Mouse (Mus musculus) megakaryocyte-erythroid progenitor cell, adult 5-6 weeks (primary cell): ENCODE results near the gene Olfr132. TPM values are rescaled to one million over a fixed set of nuclear protein-coding genes. Genes with fewer than 3 reads are reported as not detected.
"Not testable (repeated sequence)": the region's sequence is repeated elsewhere in the genome, so short reads cannot be mapped to it uniquely, and the experiment has no call there.

Experiments used
- ATAC-seq: replicated peaks from 2 replicates; pipeline ENCODE4 v1.8.0; 2016; ENCODE audit warnings: mild to moderate bottlenecking, inconsistent platforms; ENCODE audit not compliant: severe bottlenecking, poor library complexity, low FRiP score, low TSS enrichment
- total RNA-seq, 2 experiments: library from RNA; stranded (forward) in 1 of 2; stranded (reverse) in 1 of 2; fragments of 200-1000, 215-1000 nt in 1 of 2; fragments of >200 nt in 1 of 2; fragmentation: Nextera tagmentation in 1 of 2; gene quantifications; 2 replicates each; pipeline ENCODE4 v1.2.3; 2014 to 2017

Olfr132 gene
- total RNA-seq (2014; fragmentation: Nextera tagmentation), result not detected in 2 replicates
- total RNA-seq (2017), result not detected in 2 replicates

DNA sequence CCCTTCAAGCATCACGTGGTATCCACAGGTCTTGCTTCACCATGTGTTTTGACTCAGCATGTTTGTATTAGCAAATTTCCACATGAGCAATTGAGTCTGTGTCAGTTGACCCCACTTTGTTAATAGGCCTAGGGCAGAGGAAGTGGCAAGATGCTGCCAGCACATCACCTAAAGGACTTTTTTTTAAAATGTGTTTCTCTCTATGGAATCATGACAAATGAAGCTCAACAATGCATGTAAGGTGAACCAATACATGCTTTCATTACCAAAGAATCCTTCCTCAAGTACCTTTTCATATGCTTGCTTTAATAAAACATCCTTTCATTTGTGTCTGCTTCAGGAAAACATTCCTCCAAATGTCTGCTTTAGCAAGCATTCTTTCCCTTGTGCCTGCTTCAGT lies at the start of gene Olfr132:
Olfr132 (minus strand) TSS at position 101 of the 400 bp plus-strand sequence.
- ATAC-seq, result no peak

DNA sequence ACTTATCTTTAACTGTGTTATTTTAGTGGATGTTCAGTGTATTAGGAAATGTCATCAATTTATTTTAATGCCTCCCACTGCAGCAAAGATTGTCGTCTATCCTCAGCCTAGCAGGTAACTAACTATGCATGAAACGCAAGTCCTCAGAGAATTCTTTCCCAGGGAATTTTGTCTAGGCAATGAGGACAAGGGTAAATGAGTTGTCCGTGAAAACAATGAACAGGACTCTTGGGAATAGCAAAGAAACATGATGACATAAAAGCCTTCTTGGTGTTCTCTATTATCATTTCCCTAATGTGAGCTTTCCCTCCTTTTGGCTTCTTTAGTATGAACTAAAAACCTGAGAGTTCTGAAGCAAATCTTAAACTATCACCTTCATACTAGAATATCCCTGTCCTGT lies 36.8 kb upstream of the Olfr132 start, which contains the start of gene Olfr134:
Olfr134 (plus strand) TSS at position 301 of the 400 bp plus-strand sequence.
- no peak for ATAC-seq

DNA sequence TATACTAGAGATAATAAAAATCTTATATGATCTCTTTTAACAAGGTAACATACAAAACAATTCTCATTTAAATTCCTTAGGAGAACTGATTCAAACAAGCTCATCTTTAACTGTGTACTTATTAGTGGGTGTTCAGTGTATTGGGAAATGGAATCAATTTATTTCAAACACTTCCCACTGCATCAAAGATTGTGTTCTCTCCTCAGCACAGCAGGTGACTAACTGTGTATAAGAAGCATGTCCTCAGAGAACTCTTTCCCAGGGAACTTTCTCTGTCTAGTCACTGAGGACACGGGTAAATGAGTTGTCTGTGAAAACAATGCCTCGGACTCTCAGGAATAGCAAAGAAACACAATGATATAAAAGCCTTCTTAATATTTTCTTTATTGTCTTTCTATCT lies 10.7 kb upstream of the Olfr132 start, which contains the start of gene Olfr133:
Olfr133 (plus strand) TSS at position 301 of the 400 bp plus-strand sequence.
- no peak for ATAC-seq

DNA sequence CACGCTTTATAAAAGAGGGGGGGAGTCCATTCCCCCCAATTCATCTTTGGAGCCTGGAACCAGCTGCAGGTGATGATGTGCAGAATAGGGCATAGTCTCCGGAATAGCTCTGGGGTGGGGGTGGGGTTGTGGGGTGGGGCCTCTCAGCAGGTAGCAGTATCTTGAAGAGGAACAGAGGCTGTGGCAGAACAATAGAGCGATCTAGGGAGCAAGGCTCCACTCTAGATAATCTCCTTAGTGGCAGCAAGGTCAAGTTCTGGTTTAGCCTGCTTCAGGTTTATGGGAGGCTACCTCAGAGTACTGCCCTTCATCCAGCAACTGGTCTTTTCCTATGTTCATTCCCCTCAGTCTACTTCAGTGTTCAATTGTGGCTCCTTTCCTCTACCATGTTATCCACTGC lies 9.0 kb downstream of the Olfr132 start:
- not testable (repeated sequence) for ATAC-seq

DNA sequence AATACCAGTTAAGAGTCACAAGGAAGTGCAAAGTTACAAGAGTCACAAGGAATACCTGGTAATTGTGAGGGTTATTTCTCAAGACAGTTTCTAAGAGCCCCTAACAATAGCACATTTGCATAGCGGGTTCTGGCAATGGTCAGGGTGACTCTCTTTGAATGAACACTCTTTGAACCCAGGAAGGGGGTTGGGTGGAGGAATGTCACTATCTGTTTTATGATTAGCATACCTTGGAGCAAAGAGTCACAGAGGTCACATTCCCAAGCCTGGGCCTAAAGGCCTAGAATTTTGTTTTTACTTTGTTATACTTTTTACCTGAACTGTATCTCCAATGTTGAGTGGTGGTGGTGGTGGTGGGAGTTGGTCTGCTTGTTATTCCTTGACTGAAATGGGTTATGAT lies 10.1 kb downstream of the Olfr132 start:
- ATAC-seq, result not testable (repeated sequence)

DNA sequence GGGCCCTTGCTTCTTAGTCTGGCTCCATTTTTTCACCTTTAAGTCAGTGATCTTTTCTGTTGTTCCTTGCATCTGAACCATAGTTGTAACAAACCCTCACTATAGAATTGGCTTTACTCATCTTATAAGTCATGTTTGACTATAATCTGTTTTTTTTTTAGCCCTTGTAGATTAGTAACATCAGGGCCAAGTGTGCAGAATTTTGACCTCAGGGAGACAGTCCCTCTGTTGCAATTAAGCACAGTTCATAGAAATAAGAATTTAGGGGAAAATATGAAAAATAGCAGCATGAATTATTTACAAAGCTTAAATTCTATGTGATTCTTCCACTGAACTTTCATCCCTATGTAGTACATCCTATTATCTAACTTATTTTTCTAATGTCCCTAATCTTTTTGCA lies 45.7 kb downstream of the Olfr132 start, which contains the start of gene Olfr131:
Olfr131 (minus strand) TSS at position 101 of the 400 bp plus-strand sequence.
- no peak for ATAC-seq

DNA sequence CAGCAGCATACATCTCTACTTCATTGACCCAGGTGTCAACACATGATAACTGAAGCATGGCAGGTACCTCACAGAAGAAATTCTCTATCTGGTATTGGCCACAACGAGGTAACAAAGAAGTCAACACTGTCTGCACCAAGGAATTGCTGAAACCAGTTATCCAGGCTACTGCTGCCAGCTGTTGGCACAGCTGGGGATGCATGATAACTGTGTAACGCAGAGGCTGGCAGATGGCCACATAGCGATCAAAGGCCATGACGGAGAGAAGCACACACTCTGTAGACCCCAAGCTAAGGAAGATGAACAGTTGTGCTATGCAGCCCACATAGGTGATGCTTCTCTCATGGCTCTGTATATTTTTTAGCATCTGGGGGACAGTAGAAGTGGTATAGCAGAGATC lies 52.0 kb downstream of the Olfr132 start:
- no peak for ATAC-seq

Other genes with a start within 250 kb of the Olfr132 start
- not detected in 2 replicates for gene Olfr127, start 234.1 kb downstream of the Olfr132 start, total RNA-seq (2014; fragmentation: Nextera tagmentation)
- gene Olfr127, start 234.1 kb downstream of the Olfr132 start, total RNA-seq (2017), result not detected in 2 replicates
- not detected in 2 replicates for gene Olfr128, start 214.0 kb downstream of the Olfr132 start, total RNA-seq (2014; fragmentation: Nextera tagmentation)
- gene Olfr128, start 214.0 kb downstream of the Olfr132 start, total RNA-seq (2017), result not detected in 2 replicates
- gene Olfr761, start 181.4 kb downstream of the Olfr132 start, total RNA-seq (2014; fragmentation: Nextera tagmentation), result not detected in 2 replicates
- gene Olfr761, start 181.4 kb downstream of the Olfr132 start, total RNA-seq (2017), result not detected in 2 replicates
- gene Olfr129, start 74.4 kb downstream of the Olfr132 start, total RNA-seq (2014; fragmentation: Nextera tagmentation), result not detected in 2 replicates
- gene Olfr129, start 74.4 kb downstream of the Olfr132 start, total RNA-seq (2017), result not detected in 2 replicates
- not detected in 2 replicates for gene Olfr130, start 70.6 kb downstream of the Olfr132 start, total RNA-seq (2014; fragmentation: Nextera tagmentation)
- gene Olfr130, start 70.6 kb downstream of the Olfr132 start, total RNA-seq (2017), result not detected in 2 replicates
- not detected in 2 replicates for gene Olfr131, start 45.8 kb downstream of the Olfr132 start, total RNA-seq (2014; fragmentation: Nextera tagmentation)
- gene Olfr131, start 45.8 kb downstream of the Olfr132 start, total RNA-seq (2017), result not detected in 2 replicates
- gene Olfr133, start 10.8 kb upstream of the Olfr132 start, total RNA-seq (2014; fragmentation: Nextera tagmentation), result not detected in 2 replicates
- gene Olfr133, start 10.8 kb upstream of the Olfr132 start, total RNA-seq (2017), result not detected in 2 replicates
- not detected in 2 replicates for gene Olfr134, start 36.9 kb upstream of the Olfr132 start, total RNA-seq (2014; fragmentation: Nextera tagmentation)
- gene Olfr134, start 36.9 kb upstream of the Olfr132 start, total RNA-seq (2017), result not detected in 2 replicates
- not detected in 2 replicates for gene Olfr135, start 69.8 kb upstream of the Olfr132 start, total RNA-seq (2014; fragmentation: Nextera tagmentation)
- gene Olfr135, start 69.8 kb upstream of the Olfr132 start, total RNA-seq (2017), result not detected in 2 replicates
- gene Olfr138, start 126.5 kb upstream of the Olfr132 start, total RNA-seq (2014; fragmentation: Nextera tagmentation), result not detected in 2 replicates
- not detected in 2 replicates for gene Olfr138, start 126.5 kb upstream of the Olfr132 start, total RNA-seq (2017)
- gene Olfr137, start 173.0 kb upstream of the Olfr132 start, total RNA-seq (2014; fragmentation: Nextera tagmentation), result not detected in 2 replicates
- gene Olfr137, start 173.0 kb upstream of the Olfr132 start, total RNA-seq (2017), result not detected in 2 replicates
- gene Olfr136, start 195.3 kb upstream of the Olfr132 start, total RNA-seq (2014; fragmentation: Nextera tagmentation), result not detected in 2 replicates
- gene Olfr136, start 195.3 kb upstream of the Olfr132 start, total RNA-seq (2017), result not detected in 2 replicates